Comparison of ENCODE assay signal across 17 mouse cellular contexts in the genomic region with DNA sequence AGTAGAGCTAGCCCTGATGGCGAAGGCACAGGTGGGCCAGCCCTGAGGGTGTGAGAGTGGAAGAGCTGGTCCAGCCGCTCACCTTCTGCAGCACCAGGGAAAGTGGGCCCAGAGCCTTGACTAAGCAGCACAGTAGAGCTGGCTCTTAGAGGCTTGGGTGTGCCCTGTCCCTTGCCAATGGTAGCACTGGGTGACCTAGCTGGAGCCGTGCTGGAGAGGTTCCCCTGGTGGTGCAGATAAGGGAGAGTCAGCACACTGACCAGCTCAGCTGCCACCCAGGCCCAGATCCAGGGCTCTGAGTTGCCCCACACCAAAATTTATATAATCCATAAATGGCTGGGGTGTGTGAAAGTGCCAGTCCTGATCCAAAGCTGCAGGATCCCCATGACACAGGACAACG.
A peak's percentile ranks its signal among the peaks of the same experiment; 100 is the strongest.
DNase-seq lines count a peak whose midpoint lies in the region; ATAC-seq and TF ChIP-seq lines count a peak whose summit lies in the region.
"Had no signal": no experiment of that assay in that cellular context is flagged by ENCODE, and none has a peak within 500 bp of the region (broad histone marks: within the 10 kb centered on the region; RNA-seq: fewer than 3 reads in every experiment).

No protein-coding gene starts in this region.

- no peak overlapping the region for H3K4me2 ChIP-seq in kidney, embryonic 15.5 days
- peak overlapping the region; percentile 68 for H3K4me2 ChIP-seq in liver, embryonic 15.5 days
- H3K4me2 ChIP-seq: limb, embryonic 15.5 days had no signal

- no peak overlapping the region for H3K9ac ChIP-seq in kidney, embryonic 15.5 days
- peak overlapping the region; percentile 59 for H3K9ac ChIP-seq in liver, embryonic 15.5 days
- H3K9ac ChIP-seq: limb, embryonic 15.5 days had no signal

- H3K27ac ChIP-seq in gastrocnemius, adult 2 months, result peak overlapping the region; percentile 89
- no peak overlapping the region for H3K27ac ChIP-seq in kidney, embryonic 15.5 days
- H3K27ac ChIP-seq in liver, embryonic 15.5 days (replicated peaks), result peak overlapping the region; percentile 97
- H3K27ac ChIP-seq: kidney, postnatal 0 days had no signal

- H3K27me3 ChIP-seq in kidney, embryonic 15.5 days, result no peaks in the 10 kb centered on the region
- no peaks in the 10 kb centered on the region for H3K27me3 ChIP-seq in erythroblast, embryonic 14.5 days (ENCODE audit: control insufficient read depth)
- H3K27me3 ChIP-seq in liver, embryonic 15.5 days, result no peaks in the 10 kb centered on the region
- H3K27me3 ChIP-seq: limb, embryonic 15.5 days had no signal

- DNase-seq in gastrocnemius, adult 2 months, result peak; percentile 75
- no peak for DNase-seq in gastrocnemius, postnatal 36 days
- DNase-seq in kidney, adult 8-10 months, result no peak
- DNase-seq in adrenal gland, postnatal 25 days, result no peak
- no peak for DNase-seq in Muller cell, postnatal 12 days (ENCODE audit: inconsistent ontology term)
- DNase-seq: adrenal gland, postnatal 36 days; cerebellum, postnatal 10 days; embryo, embryonic 11 days; gastrocnemius, postnatal 10 days; thymus, postnatal 14 days had no signal

- H3K9me3 ChIP-seq in kidney, embryonic 15.5 days (replicated peaks), result no peaks in the 10 kb centered on the region
- H3K9me3 ChIP-seq in erythroblast, embryonic 14.5 days (ENCODE audit: control insufficient read depth, low read length), result no peaks in the 10 kb centered on the region
- H3K9me3 ChIP-seq in liver, embryonic 15.5 days (replicated peaks), result no peaks in the 10 kb centered on the region
- H3K9me3 ChIP-seq: limb, embryonic 15.5 days had no signal

- H3K4me1 ChIP-seq in kidney, embryonic 15.5 days, result peaks cover 28% of the 10 kb centered on the region
- H3K4me1 ChIP-seq in erythroblast, embryonic 14.5 days (ENCODE audit: control insufficient read depth), result peaks cover 91% of the 10 kb centered on the region
- peaks cover 71% of the 10 kb centered on the region for H3K4me1 ChIP-seq in liver, embryonic 15.5 days (replicated peaks)

- H3K4me3 ChIP-seq in gastrocnemius, adult 2 months, result no peak overlapping the region
- no peak overlapping the region for H3K4me3 ChIP-seq in kidney, embryonic 15.5 days (replicated peaks)
- peak overlapping the region; percentile 61 for H3K4me3 ChIP-seq in erythroblast, embryonic 14.5 days (replicated peaks)
- peak overlapping the region; percentile 39 for H3K4me3 ChIP-seq in liver, embryonic 15.5 days (replicated peaks)
- H3K4me3 ChIP-seq: limb, embryonic 15.5 days had no signal

- TF ChIP-seq CTCF in gastrocnemius, adult 2 months (IDR thresholded peaks at IDR 0.05), result peak; percentile 10; the same call in 1 of the 2 replicates

- intact Hi-C loops in gastrocnemius, adult 2 months (cut with DNase I), result no loop called here
- intact Hi-C loops in gastrocnemius, postnatal 36 days (cut with DNase I), result loop anchor here (5.0 kb wide), 2 partner anchors 35 to 45 kb away; no protein-coding TSS in a partner anchor

- no peaks in the 10 kb centered on the region for H3K36me3 ChIP-seq in kidney, embryonic 15.5 days
- peaks cover 69% of the 10 kb centered on the region for H3K36me3 ChIP-seq in erythroblast, embryonic 14.5 days (ENCODE audit: control insufficient read depth)
- no peaks in the 10 kb centered on the region for H3K36me3 ChIP-seq in liver, embryonic 15.5 days (replicated peaks)

- WGBS in kidney, embryonic 15.5 days, result 92% methylated on average over 4 of the region's 4 CpGs
- WGBS in liver, embryonic 15.5 days (ENCODE audit: insufficient replicate concordance), result 65% methylated on average over 4 of the region's 4 CpGs

- ATAC-seq in kidney, embryonic 15.5 days (replicated peaks; ENCODE audit: low FRiP score), result 0 out of 2 replicates have a peak, but pooled peaks have one; percentile 45
- ATAC-seq in liver, embryonic 15.5 days (ENCODE audit: insufficient read depth), result peak; percentile 72
- ATAC-seq: activated CD4-positive, CD25-positive, alpha-beta regulatory T cell, adult 4 months; forebrain, embryonic 16.5 days had no signal

Comparison
In these comparisons a context has a peak if more than half of its experiments do, and no peak if none do; other contexts are left out.
1. H3K4me3 ChIP-seq: peak in erythroblast, embryonic 14.5 days (single experiment) and liver, embryonic 15.5 days (single experiment); none in gastrocnemius, adult 2 months (single experiment) and kidney, embryonic 15.5 days (single experiment).